Mouse (Mus musculus): ENCODE measurements around the gene Cdk5rap3. TPM values are rescaled to one million over a fixed set of nuclear protein-coding genes. Genes with fewer than 3 reads are reported as not detected.

Gene Cdk5rap3
- polyA plus RNA-seq, 1 experiment from 2014 or later, result 94.8 TPM

- ATAC-seq (ENCODE audit: insufficient number of reproducible peaks, insufficient read depth, low FRiP score, low TSS enrichment, low read depth), result no peak
- H3K36me3 ChIP-seq, result no peaks in the 10 kb centered on the region
- peaks cover 22% of the 10 kb centered on the region for H3K27me3 ChIP-seq
- H3K9me3 ChIP-seq, result no peaks in the 10 kb centered on the region
- H3K27ac ChIP-seq, result no peak overlapping the region
- H3K4me3 ChIP-seq, result no peak overlapping the region
- H3K4me2 ChIP-seq, result no peak overlapping the region
- 49% methylated on average over 8 of the region's 8 CpGs for WGBS
- H3K4me1 ChIP-seq, result peaks cover 27% of the 10 kb centered on the region
- no peak overlapping the region for H3K9ac ChIP-seq
Observed at GRCm38 (mm10) chr11:96931327-96932062, 15.2 kb upstream of the Cdk5rap3 start.

GRCm38 (mm10) chr11:96929766-96930331 lies 13.6 kb upstream of the Cdk5rap3 start:
- no peak overlapping the region for H3K9ac ChIP-seq
- peak overlapping the region; percentile 57 for H3K27ac ChIP-seq
- ATAC-seq (ENCODE audit: insufficient number of reproducible peaks, insufficient read depth, low FRiP score, low TSS enrichment, low read depth), result no peak
- peak overlapping the region; percentile 39; the same call in 1 of the 2 replicates for H3K4me2 ChIP-seq
- H3K27me3 ChIP-seq, result peaks cover 22% of the 10 kb centered on the region
- H3K4me3 ChIP-seq, result 0 out of 2 replicates have a peak overlapping the region, but pooled peaks have one; percentile 9
- no peaks in the 10 kb centered on the region for H3K9me3 ChIP-seq
- 53% methylated on average over 9 of the region's 9 CpGs for WGBS
- peaks cover 24% of the 10 kb centered on the region for H3K4me1 ChIP-seq
- H3K36me3 ChIP-seq, result no peaks in the 10 kb centered on the region

GRCm38 (mm10) chr11:96929096-96929765 lies 12.9 kb upstream of the Cdk5rap3 start:
- ATAC-seq (ENCODE audit: insufficient number of reproducible peaks, insufficient read depth, low FRiP score, low TSS enrichment, low read depth), result peak; percentile 52; the same call in 1 of the 2 replicates
- Histone ChIP-seq H3K36me3 (no peaks in the 10 kb centered on the region), H3K9ac (no peak overlapping the region), H3K27ac (peak overlapping the region; percentile 57; the same call in 1 of the 2 replicates), H3K4me3 (0 out of 2 replicates have a peak overlapping the region, but pooled peaks have one; percentile 9), H3K4me2 (peak overlapping the region; percentile 39), H3K9me3 (no peaks in the 10 kb centered on the region), H3K4me1 (peaks cover 22% of the 10 kb centered on the region), H3K27me3 (peaks cover 22% of the 10 kb centered on the region)
- 11% methylated on average over 13 of the region's 13 CpGs for WGBS

- no peak overlapping the region for H3K4me3 ChIP-seq
- H3K9me3 ChIP-seq, result no peaks in the 10 kb centered on the region
- peak overlapping the region; percentile 57; the same call in 1 of the 2 replicates for H3K27ac ChIP-seq
- H3K36me3 ChIP-seq, result no peaks in the 10 kb centered on the region
- H3K4me1 ChIP-seq, result peaks cover 22% of the 10 kb centered on the region
- H3K27me3 ChIP-seq, result peaks cover 22% of the 10 kb centered on the region
- H3K4me2 ChIP-seq, result peak overlapping the region; percentile 39
- no peak overlapping the region for H3K9ac ChIP-seq
- no peak for ATAC-seq (ENCODE audit: insufficient number of reproducible peaks, insufficient read depth, low FRiP score, low TSS enrichment, low read depth)
- whole genome bisulfite sequencing, result 2% methylated on average over 5 of the region's 5 CpGs
Observed at GRCm38 (mm10) chr11:96928691-96929090, 12.4 kb upstream of the Cdk5rap3 start.

GRCm38 (mm10) chr11:96928088-96928487 lies 11.8 kb upstream of the Cdk5rap3 start, which contains the start of gene Prr15l:
Gene Prr15l (plus strand): TSS chr11:96928104.
- no peak for ATAC-seq (ENCODE audit: insufficient number of reproducible peaks, insufficient read depth, low FRiP score, low TSS enrichment, low read depth)
- Histone ChIP-seq H3K4me3 (no peak within 1 kb of the TSS), H3K9me3 (no peaks in the 10 kb centered on the region), H3K36me3 (no peaks in the 10 kb centered on the region), H3K27me3 (peaks cover 22% of the 10 kb centered on the region), H3K4me2 (peak within 1 kb of the TSS; percentile 39), H3K9ac (no peak within 1 kb of the TSS), H3K4me1 (peaks cover 22% of the 10 kb centered on the region), H3K27ac (peak within 1 kb of the TSS; percentile 57; the same call in 1 of the 2 replicates)
- 71% methylated on average over 2 of the region's 2 CpGs for WGBS

GRCm38 (mm10) chr11:96926587-96926986 lies 10.3 kb upstream of the Cdk5rap3 start:
- Histone ChIP-seq H3K27ac (no peak overlapping the region), H3K4me1 (peaks cover 18% of the 10 kb centered on the region), H3K27me3 (peaks cover 22% of the 10 kb centered on the region), H3K4me3 (no peak overlapping the region), H3K9me3 (no peaks in the 10 kb centered on the region), H3K9ac (no peak overlapping the region), H3K4me2 (no peak overlapping the region), H3K36me3 (no peaks in the 10 kb centered on the region)
- WGBS, result 85% methylated on average over 5 of the region's 5 CpGs
- no peak for ATAC-seq (ENCODE audit: insufficient number of reproducible peaks, insufficient read depth, low FRiP score, low TSS enrichment, low read depth)

GRCm38 (mm10) chr11:96925469-96926148 lies 9.3 kb upstream of the Cdk5rap3 start:
- no peak overlapping the region for H3K4me3 ChIP-seq
- H3K9ac ChIP-seq, result no peak overlapping the region
- WGBS, result 85% methylated on average over 12 of the region's 12 CpGs
- peaks cover 22% of the 10 kb centered on the region for H3K27me3 ChIP-seq
- no peaks in the 10 kb centered on the region for H3K36me3 ChIP-seq
- H3K27ac ChIP-seq, result no peak overlapping the region
- H3K4me1 ChIP-seq, result peaks cover 16% of the 10 kb centered on the region
- no peaks in the 10 kb centered on the region for H3K9me3 ChIP-seq
- no peak overlapping the region for H3K4me2 ChIP-seq
- ATAC-seq (ENCODE audit: insufficient number of reproducible peaks, insufficient read depth, low FRiP score, low TSS enrichment, low read depth), result no peak

- H3K9me3 ChIP-seq, result no peaks in the 10 kb centered on the region
Observed at GRCm38 (mm10) chr11:96924861-96925260, 8.6 kb upstream of the Cdk5rap3 start.

GRCm38 (mm10) chr11:96919003-96919402 lies 2.7 kb upstream of the Cdk5rap3 start:
- Histone ChIP-seq H3K4me2 (no peak overlapping the region), H3K9me3 (no peaks in the 10 kb centered on the region), H3K27ac (no peak overlapping the region), H3K4me1 (peaks cover 14% of the 10 kb centered on the region), H3K36me3 (no peaks in the 10 kb centered on the region), H3K27me3 (no peaks in the 10 kb centered on the region; the same call in 1 of the 2 replicates), H3K9ac (no peak overlapping the region), H3K4me3 (no peak overlapping the region)
- WGBS, result 50% methylated on average over 6 of the region's 6 CpGs
- ATAC-seq (ENCODE audit: insufficient number of reproducible peaks, insufficient read depth, low FRiP score, low TSS enrichment, low read depth), result no peak

More at GRCm38 (mm10) chr11:96924861-96925260, 8.6 kb upstream of the Cdk5rap3 start:
- Histone ChIP-seq H3K36me3 (no peaks in the 10 kb centered on the region), H3K27me3 (peaks cover 21% of the 10 kb centered on the region), H3K4me2 (no peak overlapping the region), H3K4me1 (peaks cover 15% of the 10 kb centered on the region), H3K27ac (no peak overlapping the region), H3K9ac (no peak overlapping the region), H3K4me3 (no peak overlapping the region)
- 75% methylated on average over 11 of the region's 11 CpGs for WGBS
- no peak for ATAC-seq (ENCODE audit: insufficient number of reproducible peaks, insufficient read depth, low FRiP score, low TSS enrichment, low read depth)

GRCm38 (mm10) chr11:96917415-96917814 lies 1.1 kb upstream of the Cdk5rap3 start:
- H3K9ac ChIP-seq, result no peak overlapping the region
- WGBS, result 86% methylated on average over 6 of the region's 6 CpGs
- peaks cover 14% of the 10 kb centered on the region for H3K4me1 ChIP-seq
- H3K9me3 ChIP-seq, result no peaks in the 10 kb centered on the region
- 0 out of 2 replicates have a peak, but pooled peaks cover under 1% of the 10 kb centered on the region for H3K36me3 ChIP-seq
- peak overlapping the region; percentile 92; the same call in 1 of the 2 replicates for H3K4me2 ChIP-seq
- H3K27me3 ChIP-seq, result no peaks in the 10 kb centered on the region; the same call in 1 of the 2 replicates
- H3K27ac ChIP-seq, result no peak overlapping the region
- no peak for ATAC-seq (ENCODE audit: insufficient number of reproducible peaks, insufficient read depth, low FRiP score, low TSS enrichment, low read depth)
- no peak overlapping the region for H3K4me3 ChIP-seq

- H3K9ac ChIP-seq, result peak overlapping the region; percentile 58
- peak overlapping the region; percentile 92 for H3K4me2 ChIP-seq
- no peak overlapping the region for H3K27ac ChIP-seq
- peak overlapping the region; percentile 77 for H3K4me3 ChIP-seq
- no peaks in the 10 kb centered on the region for H3K9me3 ChIP-seq
- peaks cover 14% of the 10 kb centered on the region for H3K4me1 ChIP-seq
- peaks cover 5% of the 10 kb centered on the region for H3K36me3 ChIP-seq
- 31% methylated on average over 13 of the region's 13 CpGs for WGBS
- no peak for ATAC-seq (ENCODE audit: insufficient number of reproducible peaks, insufficient read depth, low FRiP score, low TSS enrichment, low read depth)
- no peaks in the 10 kb centered on the region; the same call in 1 of the 2 replicates for H3K27me3 ChIP-seq
Observed at GRCm38 (mm10) chr11:96916885-96917396, 645 bp upstream of the Cdk5rap3 start.

All from embryonic facial prominence, embryonic 13.5 days (tissue).